Mouse (Mus musculus): ENCODE measurements around the gene Lipt2. TPM values are rescaled to one million over a fixed set of nuclear protein-coding genes. Genes with fewer than 3 reads are reported as not detected.

Gene Lipt2
- polyA plus RNA-seq, 1 experiment = 11.5 TPM

- TF ChIP-seq CTCF (IDR thresholded peaks at IDR 0.05; ENCODE audit: extremely low read depth, insufficient read length, insufficient replicate concordance, low read depth, low read length) (no peak), POLR2A (IDR thresholded peaks at IDR 0.05; ENCODE audit: low read depth, low read length) (no peak)
- H3K27me3 ChIP-seq (ENCODE audit: control insufficient read depth, insufficient read depth, low read length) = no peaks in the 10 kb centered on the region
- H3K36me3 ChIP-seq (ENCODE audit: control insufficient read depth, insufficient read depth, low read length) = no peaks in the 10 kb centered on the region
- H3K4me3 ChIP-seq (ENCODE audit: low read depth, low read length) = no peak overlapping the region
- H3K4me1 ChIP-seq (ENCODE audit: control insufficient read depth, insufficient read depth, insufficient read length, low read length) = peaks cover 12% of the 10 kb centered on the region; the same call in 1 of the 2 replicates
- 51% methylated on average over 4 of the region's 4 CpGs for WGBS
- no peak overlapping the region for H3K27ac ChIP-seq (ENCODE audit: insufficient read depth, low read depth, low read length)
Measured at GRCm38 (mm10) chr7:100163506-100163905, 4.4 kb downstream of the Lipt2 start.

GRCm38 (mm10) chr7:100168654-100169053 lies 9.6 kb downstream of the Lipt2 start:
- WGBS = 81% methylated on average over 11 of the region's 11 CpGs

GRCm38 (mm10) chr7:100170756-100171155 lies 11.7 kb downstream of the Lipt2 start:
- Histone ChIP-seq H3K4me1 (ENCODE audit: control insufficient read depth, insufficient read depth, insufficient read length, low read length) (peaks cover 3% of the 10 kb centered on the region; the same call in 1 of the 2 replicates), H3K27me3 (ENCODE audit: control insufficient read depth, insufficient read depth, low read length) (no peaks in the 10 kb centered on the region), H3K4me3 (ENCODE audit: low read depth, low read length) (no peak overlapping the region), H3K27ac (ENCODE audit: insufficient read depth, low read depth, low read length) (no peak overlapping the region), H3K36me3 (ENCODE audit: control insufficient read depth, insufficient read depth, low read length) (no peaks in the 10 kb centered on the region)
- TF ChIP-seq CTCF (IDR thresholded peaks at IDR 0.05; ENCODE audit: extremely low read depth, insufficient read length, insufficient replicate concordance, low read depth, low read length) (no peak), POLR2A (IDR thresholded peaks at IDR 0.05; ENCODE audit: low read depth, low read length) (no peak)
- WGBS = 69% methylated on average over 4 of the region's 4 CpGs

More at GRCm38 (mm10) chr7:100168654-100169053, 9.6 kb downstream of the Lipt2 start:
- no peaks in the 10 kb centered on the region for H3K27me3 ChIP-seq (ENCODE audit: control insufficient read depth, insufficient read depth, low read length)
- H3K4me3 ChIP-seq (ENCODE audit: low read depth, low read length) = no peak overlapping the region
- peaks cover 3% of the 10 kb centered on the region; the same call in 1 of the 2 replicates for H3K4me1 ChIP-seq (ENCODE audit: control insufficient read depth, insufficient read depth, insufficient read length, low read length)
- no peak for TF ChIP-seq POLR2A (IDR thresholded peaks at IDR 0.05; ENCODE audit: low read depth, low read length)
- no peak for TF ChIP-seq CTCF (IDR thresholded peaks at IDR 0.05; ENCODE audit: extremely low read depth, insufficient read length, insufficient replicate concordance, low read depth, low read length)
- no peak overlapping the region for H3K27ac ChIP-seq (ENCODE audit: insufficient read depth, low read depth, low read length)
- no peaks in the 10 kb centered on the region for H3K36me3 ChIP-seq (ENCODE audit: control insufficient read depth, insufficient read depth, low read length)

- Histone ChIP-seq H3K27ac (ENCODE audit: insufficient read depth, low read depth, low read length) (no peak within 1 kb of the TSS), H3K4me3 (ENCODE audit: low read depth, low read length) (no peak within 1 kb of the TSS), H3K27me3 (ENCODE audit: control insufficient read depth, insufficient read depth, low read length) (no peaks in the 10 kb centered on the region), H3K4me1 (ENCODE audit: control insufficient read depth, insufficient read depth, insufficient read length, low read length) (peaks cover 1% of the 10 kb centered on the region; the same call in 1 of the 2 replicates), H3K36me3 (ENCODE audit: control insufficient read depth, insufficient read depth, low read length) (no peaks in the 10 kb centered on the region)
- TF ChIP-seq POLR2A (IDR thresholded peaks at IDR 0.05; ENCODE audit: low read depth, low read length) = no peak
- no peak for TF ChIP-seq CTCF (IDR thresholded peaks at IDR 0.05; ENCODE audit: extremely low read depth, insufficient read length, insufficient replicate concordance, low read depth, low read length)
- 79% methylated on average over 3 of the region's 3 CpGs for WGBS
Measured at GRCm38 (mm10) chr7:100176269-100176668, 17.2 kb downstream of the Lipt2 start, which contains the start of gene Kcne3. Kcne3 (plus strand) TSS chr7:100176502.

GRCm38 (mm10) chr7:100178016-100178890 lies 19.2 kb downstream of the Lipt2 start:
- H3K27ac ChIP-seq (ENCODE audit: insufficient read depth, low read depth, low read length) = peak overlapping the region; percentile 80
- peaks cover 3% of the 10 kb centered on the region; the same call in 1 of the 2 replicates for H3K4me1 ChIP-seq (ENCODE audit: control insufficient read depth, insufficient read depth, insufficient read length, low read length)
- WGBS = 2% methylated on average over 30 of the region's 30 CpGs
- TF ChIP-seq CTCF (IDR thresholded peaks at IDR 0.05; ENCODE audit: extremely low read depth, insufficient read length, insufficient replicate concordance, low read depth, low read length) = no peak
- peak; percentile 88 for TF ChIP-seq POLR2A (IDR thresholded peaks at IDR 0.05; ENCODE audit: low read depth, low read length)
- no peaks in the 10 kb centered on the region for H3K27me3 ChIP-seq (ENCODE audit: control insufficient read depth, insufficient read depth, low read length)
- H3K4me3 ChIP-seq (ENCODE audit: low read depth, low read length) = peak overlapping the region; percentile 70
- no peaks in the 10 kb centered on the region; the same call in 1 of the 2 replicates for H3K36me3 ChIP-seq (ENCODE audit: control insufficient read depth, insufficient read depth, low read length)

GRCm38 (mm10) chr7:100178891-100179233 lies 19.8 kb downstream of the Lipt2 start:
- H3K4me1 ChIP-seq (ENCODE audit: control insufficient read depth, insufficient read depth, insufficient read length, low read length) = peaks cover 3% of the 10 kb centered on the region; the same call in 1 of the 2 replicates
- H3K4me3 ChIP-seq (ENCODE audit: low read depth, low read length) = peak overlapping the region; percentile 70
- no peak for TF ChIP-seq CTCF (IDR thresholded peaks at IDR 0.05; ENCODE audit: extremely low read depth, insufficient read length, insufficient replicate concordance, low read depth, low read length)
- TF ChIP-seq POLR2A (IDR thresholded peaks at IDR 0.05; ENCODE audit: low read depth, low read length) = no peak
- WGBS = 2% methylated on average over 15 of the region's 15 CpGs
- no peaks in the 10 kb centered on the region; the same call in 1 of the 2 replicates for H3K36me3 ChIP-seq (ENCODE audit: control insufficient read depth, insufficient read depth, low read length)
- peak overlapping the region; percentile 80 for H3K27ac ChIP-seq (ENCODE audit: insufficient read depth, low read depth, low read length)
- H3K27me3 ChIP-seq (ENCODE audit: control insufficient read depth, insufficient read depth, low read length) = no peaks in the 10 kb centered on the region

GRCm38 (mm10) chr7:100179394-100179793 lies 20.3 kb downstream of the Lipt2 start:
- Histone ChIP-seq H3K36me3 (ENCODE audit: control insufficient read depth, insufficient read depth, low read length) (peaks cover 4% of the 10 kb centered on the region; the same call in 1 of the 2 replicates), H3K4me1 (ENCODE audit: control insufficient read depth, insufficient read depth, insufficient read length, low read length) (peaks cover 3% of the 10 kb centered on the region; the same call in 1 of the 2 replicates), H3K4me3 (ENCODE audit: low read depth, low read length) (peak overlapping the region; percentile 70), H3K27ac (ENCODE audit: insufficient read depth, low read depth, low read length) (peak overlapping the region; percentile 80), H3K27me3 (ENCODE audit: control insufficient read depth, insufficient read depth, low read length) (no peaks in the 10 kb centered on the region)
- 21% methylated on average over 7 of the region's 7 CpGs for WGBS
- TF ChIP-seq POLR2A (IDR thresholded peaks at IDR 0.05; ENCODE audit: low read depth, low read length) (no peak), CTCF (IDR thresholded peaks at IDR 0.05; ENCODE audit: extremely low read depth, insufficient read length, insufficient replicate concordance, low read depth, low read length) (no peak)

Data from small intestine, adult 2 months (tissue).